Mouse (Mus musculus): ENCODE results near the gene Slc5a1.

GRCm38 (mm10) chr5:33200071-33200470, 96.1 kb downstream of the Slc5a1 start:
- TF ChIP-seq CTCF (IDR thresholded peaks at IDR 0.05): no peak
- TF ChIP-seq POLR2A (IDR thresholded peaks at IDR 0.05; ENCODE audit: insufficient read depth, low read depth, low read length): no peak
